Mouse (Mus musculus) induced T-regulatory cell, adult 2 months (primary cell): ENCODE results near the gene Gm8890.
"Not testable (repeated sequence)": the region's sequence is repeated elsewhere in the genome, so short reads cannot be mapped to it uniquely, and the experiment has no call there.

Experiments
- DNase-seq: peaks from one replicate; pipeline ENCODE4 v3.0.0-alpha.2; 2012; ENCODE audit warnings: low read depth

Gene Gm8890

DNA sequence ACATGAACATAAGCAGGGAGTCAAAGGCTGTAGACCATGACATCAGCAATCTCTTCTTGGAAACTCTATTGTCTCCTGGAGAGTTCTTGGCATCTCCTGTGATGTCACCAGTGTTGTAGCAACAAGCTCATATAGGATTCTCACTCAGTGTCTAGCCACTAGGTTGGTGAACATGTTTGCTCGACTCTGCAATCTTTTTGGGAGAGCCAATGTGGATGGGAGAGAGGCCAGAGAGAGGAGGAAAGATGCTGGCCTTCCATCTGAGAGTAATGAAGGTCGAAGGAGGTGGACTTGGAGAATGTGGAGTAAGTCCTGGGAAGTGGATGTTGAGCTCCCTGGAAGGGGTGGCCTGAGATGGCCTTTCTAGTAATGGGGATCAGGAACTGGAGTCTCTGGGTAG lies at the start of gene Gm8890:
Gm8890 (plus strand) TSS at position 301 of the 400 bp plus-strand sequence.
- not testable (repeated sequence) for DNase-seq

DNA sequence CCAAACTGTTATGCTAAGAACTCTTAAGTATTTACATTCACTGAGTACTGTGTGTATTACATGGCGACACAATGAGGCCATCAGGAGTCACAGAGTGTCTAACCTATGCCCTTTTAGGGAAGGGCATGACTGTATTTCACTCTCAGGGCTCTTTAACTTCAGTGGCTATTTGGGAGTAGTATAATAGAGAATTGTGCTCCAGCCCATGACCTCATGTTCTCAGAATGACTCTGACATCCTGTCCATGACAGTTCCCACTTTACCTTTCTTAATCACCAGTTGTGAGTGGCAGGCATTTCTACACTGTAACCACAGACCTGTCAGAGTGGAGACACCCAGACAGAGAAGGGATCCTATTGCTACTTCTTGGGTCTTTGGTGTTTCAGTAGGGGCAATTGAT lies 388 bp downstream of the Gm8890 start:
- DNase-seq, result not testable (repeated sequence)
